Mouse (Mus musculus) midbrain, embryonic 13.5 days (tissue): Measurements from ENCODE around the gene Rnf44. TPM values are rescaled to one million over a fixed set of nuclear protein-coding genes. Genes with fewer than 3 reads are reported as not detected.

Source experiments
- ATAC-seq: fragments of 200-750 bp; cut with Nextera tagmentation; 2 replicates; pipeline ENCODE4 v1.8.0; 2017; ENCODE audit warnings: mild to moderate bottlenecking, moderate TSS enrichment, moderate library complexity
- H3K27ac ChIP-seq: fragments of 300-500 bp; sonication (generic); 2 replicates; pipeline ENCODE4 v1.5.1; 2015; ENCODE audit warnings: inconsistent platforms, mild to moderate bottlenecking, moderate library complexity
- H3K27me3 ChIP-seq: fragments of 300-500 bp; sonication (generic); 2 replicates; pipeline ENCODE4 v1.6.1; 2015; ENCODE audit warnings: mild to moderate bottlenecking, inconsistent platforms
- H3K36me3 ChIP-seq: fragments of 300-500 bp; sonication (generic); 2 replicates; pipeline ENCODE4 v1.6.1; 2015; ENCODE audit warnings: mild to moderate bottlenecking, inconsistent platforms
- H3K4me1 ChIP-seq: fragments of 300-500 bp; sonication (generic); replicated peaks from 2 replicates; pipeline ENCODE4 v1.6.1; 2015; ENCODE audit warnings: inconsistent platforms
- H3K4me2 ChIP-seq: fragments of 300-500 bp; sonication (generic); replicated peaks from 2 replicates; pipeline ENCODE4 v1.6.1; 2015; ENCODE audit warnings: moderate library complexity, mild to moderate bottlenecking, inconsistent platforms
- H3K4me3 ChIP-seq: fragments of 300-500 bp; sonication (generic); replicated peaks from 2 replicates; pipeline ENCODE4 v1.5.1; 2015; ENCODE audit warnings: mild to moderate bottlenecking, inconsistent platforms
- H3K9ac ChIP-seq: fragments of 300-500 bp; sonication (generic); replicated peaks from 2 replicates; pipeline ENCODE4 v1.6.1; 2015; ENCODE audit warnings: mild to moderate bottlenecking, inconsistent platforms
- H3K9me3 ChIP-seq: fragments of 300-500 bp; sonication (generic); 2 replicates; pipeline ENCODE4 v1.6.1; 2016; ENCODE audit warnings: mild to moderate bottlenecking, inconsistent platforms
- WGBS: fragments of 180-500 bp; shearing (Covaris S2); methylation state at CpG from one replicate; pipeline ENCODE4 v1.1.7; 2015; 5-methylcytosine and 5-hydroxymethylcytosine counted together
- polyA plus RNA-seq: library from polyadenylated mRNA; unstranded; fragments of >200 nt; fragmentation: Nextera tagmentation; extraction: Ambion mirVana; gene quantifications from 2 replicates; pipeline ENCODE4 v1.2.1, GENCODE M21; 2015

Rnf44 gene
- polyA plus RNA-seq, 1 experiment from 2014 or later, result 109 TPM

- Histone ChIP-seq H3K27me3 (no peaks in the 10 kb centered on the region), H3K4me1 (no peaks in the 10 kb centered on the region), H3K4me2 (no peak overlapping the region), H3K4me3 (no peak overlapping the region), H3K27ac (no peak overlapping the region), H3K9ac (no peak overlapping the region), H3K36me3 (peaks cover 98% of the 10 kb centered on the region), H3K9me3 (no peaks in the 10 kb centered on the region)
- no peak for ATAC-seq
- WGBS, result 98% methylated on average over 3 of the region's 3 CpGs
Observed at GRCm38 (mm10) chr13:54650461-54650860, 43.2 kb downstream of the Rnf44 start.

- Histone ChIP-seq H3K36me3 (peaks cover 36% of the 10 kb centered on the region), H3K9me3 (no peaks in the 10 kb centered on the region), H3K4me3 (no peak overlapping the region), H3K4me1 (no peaks in the 10 kb centered on the region), H3K27me3 (no peaks in the 10 kb centered on the region), H3K4me2 (no peak overlapping the region), H3K27ac (no peak overlapping the region), H3K9ac (no peak overlapping the region)
- WGBS, result 94% methylated on average over 3 of the region's 3 CpGs
- ATAC-seq, result no peak
Observed at GRCm38 (mm10) chr13:54635011-54635410, 58.7 kb downstream of the Rnf44 start.

GRCm38 (mm10) chr13:54632731-54633277 lies 60.9 kb downstream of the Rnf44 start:
- Histone ChIP-seq H3K9me3 (no peaks in the 10 kb centered on the region), H3K27ac (no peak overlapping the region), H3K9ac (no peak overlapping the region), H3K27me3 (no peaks in the 10 kb centered on the region), H3K4me1 (no peaks in the 10 kb centered on the region), H3K36me3 (peaks cover 17% of the 10 kb centered on the region), H3K4me3 (no peak overlapping the region), H3K4me2 (no peak overlapping the region)
- no peak for ATAC-seq
- WGBS, result 84% methylated on average over 3 of the region's 3 CpGs

Other genes starting within 250 kb of the Rnf44 start
- 121 and 126 TPM in 2 replicates for gene Thoc3, start 225.1 kb downstream of the Rnf44 start, polyA plus RNA-seq
- 18.9 and 21.3 TPM in 2 replicates for gene Simc1, start 190.1 kb downstream of the Rnf44 start, polyA plus RNA-seq
- gene 4833439L19Rik, start 128.5 kb downstream of the Rnf44 start, polyA plus RNA-seq, result 269 and 271 TPM in 2 replicates
- 76.0 and 84.9 TPM in 2 replicates for gene Arl10, start 118.9 kb downstream of the Rnf44 start, polyA plus RNA-seq
- gene Nop16, start 103.8 kb downstream of the Rnf44 start, polyA plus RNA-seq, result 51.2 and 53.2 TPM in 2 replicates
- gene Higd2a, start 103.7 kb downstream of the Rnf44 start, polyA plus RNA-seq, result 212 and 224 TPM in 2 replicates
- gene Cltb, start 82.6 kb downstream of the Rnf44 start, polyA plus RNA-seq, result 84.2 and 91.1 TPM in 2 replicates
- 74.9 and 79.7 TPM in 2 replicates for gene Faf2, start 72.1 kb downstream of the Rnf44 start, polyA plus RNA-seq
- 0.15 TPM in 2 replicates for gene Cdhr2, start 7.6 kb upstream of the Rnf44 start, polyA plus RNA-seq
- 5.1 and 5.8 TPM in 2 replicates for gene Gprin1, start 56.0 kb upstream of the Rnf44 start, polyA plus RNA-seq
- gene Sncb, start 72.7 kb upstream of the Rnf44 start, polyA plus RNA-seq, result 8.9 and 10.0 TPM in 2 replicates
- gene Eif4e1b, start 90.1 kb upstream of the Rnf44 start, polyA plus RNA-seq, result not detected in 2 replicates
- 28.3 and 30.5 TPM in 2 replicates for gene Tspan17, start 95.5 kb upstream of the Rnf44 start, polyA plus RNA-seq